Mouse (Mus musculus) G1E (cell line): Measurements from ENCODE around the gene Scarb1.

Experiments used
- CTCF ChIP-seq: IDR thresholded peaks from 2 replicates; pipeline ENCODE4 v1.5.1; 2012; ENCODE audit warnings: low read depth, low read length, inconsistent platforms, mixed read lengths
- GATA1 ChIP-seq: IDR thresholded peaks from 2 replicates; pipeline ENCODE4 v1.6.1; 2012; ENCODE audit warnings: borderline replicate concordance, low read length, inconsistent platforms, mixed read lengths
- GATA2 ChIP-seq: IDR thresholded peaks from 2 replicates; pipeline ENCODE4 v1.6.1; 2012; ENCODE audit warnings: low read depth, low read length, inconsistent platforms, borderline replicate concordance
- TAL1 ChIP-seq: conservative IDR thresholded peaks from 2 replicates; pipeline ENCODE4 v1.6.1; 2012; ENCODE audit warnings: low read depth, low read length, inconsistent platforms, mixed read lengths

- TF ChIP-seq CTCF (no peak), TAL1 (no peak), GATA1 (no peak), GATA2 (no peak)
These were observed 10.2 kb downstream of the Scarb1 start for GRCm38 (mm10) chr5:125330656-125331055.
